Mouse (Mus musculus): ENCODE measurements around the gene Vmn1r113.
"Not testable (repeated sequence)": the region's sequence is repeated elsewhere in the genome, so short reads cannot be mapped to it uniquely, and the experiment has no call there.

Vmn1r113 gene

GRCm38 (mm10) chr7:20786985-20787384, at the start of gene Vmn1r113:
Vmn1r113 (plus strand) TSS chr7:20787285.
- not testable (repeated sequence) for DNase-seq (ENCODE audit: low spot score in 2 of 2)

- not testable (repeated sequence) for DNase-seq (ENCODE audit: low spot score in 2 of 2)
These were observed 16.2 kb upstream of the Vmn1r113 start, which contains the start of gene Vmn1r112 for GRCm38 (mm10) chr7:20770885-20771284. Vmn1r112 (plus strand) TSS chr7:20771185.

GRCm38 (mm10) chr7:20812086-20812485, 25.0 kb downstream of the Vmn1r113 start, which contains the start of gene Vmn1r114:
Vmn1r114 (minus strand) TSS chr7:20812186.
- DNase-seq (ENCODE audit: low spot score in 2 of 2) = not testable (repeated sequence)

Data from spleen, postnatal 4 days (tissue).